Mouse (Mus musculus): ENCODE results near the gene Gm9857.

GRCm38 (mm10) chr3:108959680-108960295, 19.5 kb upstream of the Gm9857 start:
- TF ChIP-seq CTCF (IDR thresholded peaks at IDR 0.05; ENCODE audit: control insufficient read depth, insufficient read depth, insufficient read length), result no peak
- TF ChIP-seq MYOD1 (IDR thresholded peaks at IDR 0.05; ENCODE audit: control insufficient read depth, insufficient read length, low read depth), result no peak
- no peak for TF ChIP-seq FOSL1 (IDR thresholded peaks at IDR 0.05; ENCODE audit: insufficient read depth, low read length, poor library complexity, severe bottlenecking)
- TF ChIP-seq USF1 (IDR thresholded peaks at IDR 0.05; ENCODE audit: low read depth), result no peak

All from C2C12 (cell line).